Mouse (Mus musculus): ENCODE data around the gene Wdr35. TPM values are rescaled to one million over a fixed set of nuclear protein-coding genes. Genes with fewer than 3 reads are reported as not detected.
"Not testable (repeated sequence)": the region's sequence is repeated elsewhere in the genome, so short reads cannot be mapped to it uniquely, and the experiment has no call there.

The Wdr35 gene
- polyA plus RNA-seq, 1 experiment: 16.6 TPM

DNA sequence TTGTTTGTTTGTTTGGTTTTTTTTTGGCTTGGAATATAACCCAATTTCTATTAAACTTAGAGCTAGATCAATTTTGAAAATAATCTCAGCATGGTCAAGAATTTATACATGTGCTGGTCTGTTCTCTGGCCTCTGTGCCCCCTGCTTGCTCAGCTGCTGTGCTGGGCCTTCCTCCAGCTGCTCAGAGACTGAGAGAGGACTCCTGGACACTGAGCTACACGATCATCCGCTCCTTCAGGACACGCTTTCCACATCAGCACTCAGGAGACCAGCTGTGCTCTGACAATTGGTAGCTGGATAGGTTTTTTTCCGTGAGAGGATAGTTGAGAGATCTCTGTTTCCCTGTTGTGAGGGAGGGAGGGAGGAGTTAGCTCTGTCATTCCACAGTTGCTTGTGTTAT lies 36.6 kb downstream of the Wdr35 start:
- no peak for TF ChIP-seq CTCF (IDR thresholded peaks at IDR 0.05; ENCODE audit: borderline replicate concordance, extremely low read depth, insufficient read depth, insufficient read length)
- no peak for TF ChIP-seq POLR2A (IDR thresholded peaks at IDR 0.05; ENCODE audit: borderline replicate concordance, extremely low read depth, insufficient read depth, insufficient read length, poor library complexity, severe bottlenecking)
- DNase-seq (ENCODE audit: low read depth): no peak

DNA sequence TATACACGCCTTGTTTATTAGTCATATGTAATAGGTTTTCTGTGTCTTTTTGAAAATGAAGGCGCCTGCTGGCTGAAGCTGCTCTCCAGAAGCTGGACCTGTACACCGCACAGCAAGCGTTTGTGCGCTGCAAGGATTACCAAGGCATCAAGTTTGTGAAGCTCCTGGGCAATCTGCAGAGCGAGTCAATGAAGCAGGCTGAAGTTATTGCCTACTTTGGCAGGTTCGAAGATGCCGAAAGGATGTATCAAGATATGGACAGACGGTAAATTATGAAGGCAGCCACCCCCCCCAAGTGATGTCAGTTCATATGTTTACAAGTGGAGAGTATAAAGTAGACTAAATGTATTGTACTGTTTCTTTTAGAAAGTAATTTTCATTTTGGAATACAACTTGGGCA lies 42.7 kb downstream of the Wdr35 start:
- TF ChIP-seq CTCF (IDR thresholded peaks at IDR 0.05; ENCODE audit: borderline replicate concordance, extremely low read depth, insufficient read depth, insufficient read length) (no peak), POLR2A (IDR thresholded peaks at IDR 0.05; ENCODE audit: borderline replicate concordance, extremely low read depth, insufficient read depth, insufficient read length, poor library complexity, severe bottlenecking) (no peak)
- DNase-seq (ENCODE audit: low read depth): no peak

DNA sequence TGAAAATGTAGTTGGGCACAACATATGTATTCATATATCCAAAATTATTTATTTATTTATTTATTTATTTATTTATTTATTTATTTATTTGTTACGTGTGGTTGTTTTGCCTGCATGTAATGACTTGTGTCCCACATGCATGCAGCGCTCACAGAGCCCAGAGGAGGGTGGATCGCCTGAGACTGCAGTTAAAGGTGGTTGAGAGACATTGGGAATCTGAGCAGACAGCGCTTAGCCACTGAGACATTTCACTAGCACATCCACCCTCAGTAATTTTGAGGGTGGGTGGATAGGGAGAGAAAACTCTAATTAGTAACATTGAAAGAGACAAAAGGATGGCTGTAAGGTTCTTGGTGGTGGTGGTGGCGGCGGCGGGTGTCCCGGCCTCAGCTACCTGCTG lies 46.7 kb downstream of the Wdr35 start:
- DNase-seq (ENCODE audit: low read depth): no peak
- TF ChIP-seq POLR2A (IDR thresholded peaks at IDR 0.05; ENCODE audit: borderline replicate concordance, extremely low read depth, insufficient read depth, insufficient read length, poor library complexity, severe bottlenecking) (no peak), CTCF (IDR thresholded peaks at IDR 0.05; ENCODE audit: borderline replicate concordance, extremely low read depth, insufficient read depth, insufficient read length) (no peak)

DNA sequence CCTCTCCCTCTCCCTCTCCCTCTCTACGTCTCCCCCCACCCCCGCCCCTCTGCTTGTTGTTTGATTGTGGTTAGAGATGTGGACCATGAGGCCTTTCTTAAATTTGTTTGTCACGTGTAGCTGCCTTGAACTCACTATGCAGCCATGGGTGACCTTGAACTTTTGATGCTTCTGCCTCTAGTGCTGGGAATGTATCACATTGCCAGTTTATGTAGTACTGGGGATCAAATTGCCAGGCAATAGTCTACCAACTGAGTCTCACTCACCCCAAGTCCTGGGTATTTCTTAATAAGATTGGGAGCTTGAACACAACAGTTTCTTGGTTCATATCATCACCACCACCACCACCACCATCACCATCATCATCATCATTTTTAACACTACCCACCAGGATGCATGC lies 47.3 kb downstream of the Wdr35 start:
- no peak for TF ChIP-seq POLR2A (IDR thresholded peaks at IDR 0.05; ENCODE audit: borderline replicate concordance, extremely low read depth, insufficient read depth, insufficient read length, poor library complexity, severe bottlenecking)
- no peak for TF ChIP-seq CTCF (IDR thresholded peaks at IDR 0.05; ENCODE audit: borderline replicate concordance, extremely low read depth, insufficient read depth, insufficient read length)
- no peak for DNase-seq (ENCODE audit: low read depth)

DNA sequence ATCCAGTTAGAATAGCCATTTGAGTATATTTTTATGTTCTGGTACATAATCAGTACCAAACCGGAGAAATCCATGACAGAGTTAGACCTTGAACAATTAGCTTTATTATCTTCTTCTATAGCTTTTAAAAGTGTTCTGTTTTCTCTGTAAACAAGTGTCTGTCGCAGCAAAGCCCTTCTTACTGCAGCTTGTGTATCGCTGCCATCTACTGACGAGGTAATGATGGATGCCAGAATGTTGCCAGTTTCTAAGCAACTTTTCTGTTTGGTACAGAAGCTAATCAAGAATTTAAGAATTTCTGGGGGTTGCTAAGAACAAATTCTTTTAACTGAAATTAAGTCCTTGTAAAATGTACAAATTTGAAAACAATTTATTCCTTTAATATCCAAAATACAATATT lies 49.3 kb downstream of the Wdr35 start:
- TF ChIP-seq CTCF (IDR thresholded peaks at IDR 0.05; ENCODE audit: borderline replicate concordance, extremely low read depth, insufficient read depth, insufficient read length) (peak; percentile 35; the same call in 1 of the 2 replicates), POLR2A (IDR thresholded peaks at IDR 0.05; ENCODE audit: borderline replicate concordance, extremely low read depth, insufficient read depth, insufficient read length, poor library complexity, severe bottlenecking) (no peak)
- DNase-seq (ENCODE audit: low read depth): peak; percentile 42

DNA sequence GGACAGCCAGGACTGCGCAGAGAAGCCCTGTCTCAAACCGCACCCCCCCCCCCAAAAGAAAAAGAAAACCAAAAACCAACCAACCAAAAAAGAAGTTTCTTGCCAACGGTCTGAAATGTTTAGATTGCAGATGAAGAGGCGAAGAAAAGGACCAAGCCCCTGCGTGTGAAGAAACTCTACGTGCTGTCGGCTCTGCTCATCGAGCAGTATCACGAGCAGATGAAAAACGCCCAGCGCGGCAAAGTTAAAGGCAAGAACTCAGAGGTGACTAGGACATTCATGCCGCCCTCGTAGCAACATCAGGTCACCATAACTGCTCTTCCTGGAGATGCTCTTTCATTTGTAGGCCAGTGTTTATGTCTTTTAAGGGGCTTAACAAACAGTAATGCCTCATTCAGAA lies 50.4 kb downstream of the Wdr35 start:
- TF ChIP-seq POLR2A (IDR thresholded peaks at IDR 0.05; ENCODE audit: borderline replicate concordance, extremely low read depth, insufficient read depth, insufficient read length, poor library complexity, severe bottlenecking) (no peak), CTCF (IDR thresholded peaks at IDR 0.05; ENCODE audit: borderline replicate concordance, extremely low read depth, insufficient read depth, insufficient read length) (no peak)
- no peak for DNase-seq (ENCODE audit: low read depth)

DNA sequence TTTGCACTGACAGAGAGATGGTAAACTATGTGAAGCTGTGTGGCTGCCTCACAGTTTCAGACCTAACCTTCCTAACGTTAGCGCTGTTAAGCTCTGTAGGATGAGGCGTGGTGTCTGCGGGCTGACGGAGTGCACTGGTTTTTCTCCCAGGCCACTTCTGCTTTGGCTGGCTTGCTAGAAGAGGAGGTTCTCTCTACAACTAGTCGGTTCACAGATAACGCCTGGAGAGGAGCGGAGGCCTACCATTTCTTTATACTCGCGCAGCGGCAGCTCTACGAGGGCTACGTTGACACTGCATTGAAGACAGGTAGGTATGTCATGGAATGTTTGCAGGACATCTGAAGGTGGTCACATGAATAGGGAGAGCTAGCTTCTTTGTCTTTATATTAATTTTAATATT lies 51.0 kb downstream of the Wdr35 start:
- no peak for DNase-seq (ENCODE audit: low read depth)
- no peak for TF ChIP-seq CTCF (IDR thresholded peaks at IDR 0.05; ENCODE audit: borderline replicate concordance, extremely low read depth, insufficient read depth, insufficient read length)
- no peak for TF ChIP-seq POLR2A (IDR thresholded peaks at IDR 0.05; ENCODE audit: borderline replicate concordance, extremely low read depth, insufficient read depth, insufficient read length, poor library complexity, severe bottlenecking)

DNA sequence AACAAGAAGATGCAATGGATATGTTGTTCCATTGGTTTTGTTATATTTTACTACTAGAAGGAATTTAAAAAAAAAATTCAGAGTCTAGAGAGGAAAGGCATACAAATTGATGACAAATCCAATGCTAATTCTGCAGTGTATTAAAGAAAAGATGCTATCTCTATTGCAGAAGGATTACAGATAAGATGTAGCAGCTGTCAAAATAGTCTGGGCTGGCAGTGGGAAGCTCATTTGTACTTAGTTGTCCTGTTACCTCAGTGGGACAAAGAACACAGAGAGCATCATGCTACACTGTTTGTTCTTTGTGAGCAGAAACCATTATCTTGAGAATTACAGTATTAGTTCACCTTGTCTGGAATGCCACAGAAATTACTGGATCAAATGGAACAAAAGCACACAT lies 53.2 kb downstream of the Wdr35 start:
- no peak for TF ChIP-seq CTCF (IDR thresholded peaks at IDR 0.05; ENCODE audit: borderline replicate concordance, extremely low read depth, insufficient read depth, insufficient read length)
- TF ChIP-seq POLR2A (IDR thresholded peaks at IDR 0.05; ENCODE audit: borderline replicate concordance, extremely low read depth, insufficient read depth, insufficient read length, poor library complexity, severe bottlenecking): no peak

DNA sequence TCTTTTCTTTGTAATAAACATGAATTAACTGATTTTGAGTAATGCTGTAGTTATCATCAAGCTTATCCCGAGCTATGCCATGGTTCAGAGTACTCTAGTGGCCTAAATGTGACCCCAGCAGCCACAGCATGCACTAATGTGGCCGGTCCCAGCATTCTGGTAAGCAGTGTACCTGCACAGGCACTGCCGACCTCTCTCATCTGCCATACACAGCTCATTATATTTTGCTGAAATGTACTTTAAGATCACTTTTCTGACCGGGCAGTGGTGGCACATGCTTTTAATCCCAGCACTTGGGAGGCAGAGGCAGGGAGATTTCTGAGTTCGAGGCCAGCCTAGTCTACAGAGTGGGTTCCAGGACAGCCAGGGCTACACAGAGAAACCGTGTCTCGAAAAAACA lies 55.1 kb downstream of the Wdr35 start:
- DNase-seq (ENCODE audit: low read depth): not testable (repeated sequence)

More for the DNA sequence above, 53.2 kb downstream of the Wdr35 start:
- no peak for DNase-seq (ENCODE audit: low read depth)

DNA sequence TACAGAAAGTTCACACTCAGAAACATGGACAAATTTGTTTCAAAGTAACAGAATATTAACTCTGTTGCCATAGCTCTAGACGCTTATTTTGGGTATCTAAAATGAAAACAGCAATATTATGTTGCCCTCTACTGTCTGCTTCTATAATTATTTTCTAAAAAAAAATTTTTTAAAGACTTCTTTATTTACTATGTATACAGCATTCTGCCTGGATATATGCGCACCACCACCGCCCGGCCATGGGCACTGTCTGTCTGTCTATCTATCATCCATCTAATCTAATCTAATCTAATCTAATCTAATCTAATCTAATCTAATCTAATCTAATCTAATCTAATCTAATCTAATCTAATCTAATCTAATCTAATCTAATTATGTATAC lies 55.8 kb downstream of the Wdr35 start:
- TF ChIP-seq POLR2A (IDR thresholded peaks at IDR 0.05; ENCODE audit: borderline replicate concordance, extremely low read depth, insufficient read depth, insufficient read length, poor library complexity, severe bottlenecking) (no peak), CTCF (IDR thresholded peaks at IDR 0.05; ENCODE audit: borderline replicate concordance, extremely low read depth, insufficient read depth, insufficient read length) (no peak)
- no peak for DNase-seq (ENCODE audit: low read depth)

DNA sequence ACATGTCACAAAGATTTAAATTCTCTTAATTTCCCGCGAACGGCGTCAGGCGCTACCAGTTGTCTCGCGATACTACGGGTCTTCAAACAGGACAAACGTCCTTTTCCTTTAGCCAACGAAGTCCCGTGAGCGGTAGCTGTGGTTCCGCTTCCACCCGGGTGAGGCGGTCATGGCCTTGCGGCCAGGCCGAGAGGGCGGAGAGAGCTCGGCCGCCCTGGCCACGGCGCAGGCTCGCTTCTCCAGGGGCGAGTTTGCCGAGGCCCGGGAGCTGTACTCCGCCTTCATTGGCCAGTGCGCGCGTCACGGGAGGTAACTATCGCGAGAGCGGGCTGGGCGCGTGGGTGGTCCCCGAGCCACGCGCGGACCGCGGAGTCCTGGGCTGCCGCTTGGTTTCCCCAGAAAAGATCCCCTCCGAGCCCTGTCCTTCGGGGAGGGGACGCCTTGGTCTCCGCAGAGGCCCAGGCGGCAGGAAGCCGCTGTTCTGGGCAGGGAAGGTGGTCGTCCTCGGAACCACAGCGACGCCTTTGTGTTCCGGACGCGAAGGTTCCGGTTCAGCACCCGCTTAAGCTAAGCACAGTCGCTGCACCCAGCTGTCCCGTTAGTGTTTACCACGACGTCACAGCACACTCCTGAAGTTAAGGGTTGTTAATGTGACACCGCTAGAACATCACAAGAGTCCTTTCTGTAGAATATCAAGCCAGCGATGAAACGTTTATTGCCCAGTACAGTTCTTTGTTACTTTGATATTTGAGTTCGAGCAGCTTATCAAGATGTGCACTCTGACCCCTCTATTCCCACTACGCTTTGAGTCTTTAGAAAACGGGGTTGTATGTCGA lies 56.4 kb downstream of the Wdr35 start, which contains the start of gene Ttc32:
TSS of gene Ttc32 (plus strand) at position 110 of the 836 bp plus-strand sequence.
- TF ChIP-seq CTCF (IDR thresholded peaks at IDR 0.05; ENCODE audit: borderline replicate concordance, extremely low read depth, insufficient read depth, insufficient read length) (no peak; the same call in 1 of the 2 replicates), POLR2A (IDR thresholded peaks at IDR 0.05; ENCODE audit: borderline replicate concordance, extremely low read depth, insufficient read depth, insufficient read length, poor library complexity, severe bottlenecking) (peak; percentile 85)
- peak; percentile 97 for DNase-seq (ENCODE audit: low read depth)

DNA sequence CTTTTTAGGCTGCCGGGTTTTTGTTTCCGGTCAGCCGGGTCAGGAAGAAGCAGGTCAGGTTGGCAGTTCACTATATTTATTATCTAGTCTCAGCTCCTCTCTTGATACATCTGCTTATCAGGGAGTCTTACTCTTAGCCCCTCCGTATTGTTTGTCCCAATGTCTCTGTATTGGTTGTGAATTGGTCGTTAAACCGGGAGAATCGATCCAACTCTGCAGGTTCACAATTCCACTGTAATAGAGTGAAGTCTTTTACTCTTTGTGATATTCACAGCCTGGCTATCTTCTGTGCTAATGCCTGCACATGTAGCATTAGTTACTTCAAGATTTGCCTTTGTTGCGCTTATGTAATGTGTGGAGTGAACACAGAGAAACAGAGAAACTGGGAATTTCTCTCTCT lies 57.5 kb downstream of the Wdr35 start:
- TF ChIP-seq POLR2A (IDR thresholded peaks at IDR 0.05; ENCODE audit: borderline replicate concordance, extremely low read depth, insufficient read depth, insufficient read length, poor library complexity, severe bottlenecking) (no peak), CTCF (IDR thresholded peaks at IDR 0.05; ENCODE audit: borderline replicate concordance, extremely low read depth, insufficient read depth, insufficient read length) (no peak)
- no peak for DNase-seq (ENCODE audit: low read depth)

Data from brain, embryonic 14.5 days (tissue).